Mouse (Mus musculus): ENCODE measurements around the gene Cmya5. TPM values are rescaled to one million over a fixed set of nuclear protein-coding genes. Genes with fewer than 3 reads are reported as not detected.

Gene Cmya5
- polyA plus RNA-seq, 1 experiment, result 0.50 TPM

GRCm38 (mm10) chr13:93136251-93136650 lies 8.3 kb downstream of the Cmya5 start:
- Histone ChIP-seq H3K4me3 (replicated peaks; ENCODE audit: control insufficient read depth, low read depth, low read length) (no peak overlapping the region), H3K27ac (ENCODE audit: control insufficient read depth, insufficient read depth, low read depth, low read length, poor library complexity) (no peak overlapping the region), H3K4me1 (ENCODE audit: control insufficient read depth, insufficient read depth, low read length) (no peaks in the 10 kb centered on the region)
- TF ChIP-seq CTCF (IDR thresholded peaks at IDR 0.05; ENCODE audit: control insufficient read depth, insufficient read depth, low read length), result no peak
- WGBS, result 79% methylated on average over 1 of the region's 1 CpGs

DNA sequence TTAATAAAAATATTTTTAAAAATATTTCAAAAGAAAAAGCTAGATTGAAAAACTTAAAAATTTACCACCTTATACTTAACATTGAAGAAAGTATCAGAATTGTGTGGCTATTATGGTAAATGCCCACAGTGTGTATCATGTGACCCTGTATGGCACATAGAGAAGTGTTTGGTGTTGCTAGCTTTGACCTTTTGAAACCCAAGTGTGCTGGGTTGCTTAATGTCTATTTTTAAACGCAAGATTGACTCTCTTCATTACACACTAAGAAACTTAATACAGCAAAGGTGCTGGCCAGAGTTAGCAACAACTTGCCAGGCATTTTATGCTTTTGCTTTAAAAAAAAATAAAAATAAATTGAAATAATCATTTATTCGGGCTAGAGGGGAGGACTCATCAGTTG lies 9.0 kb downstream of the Cmya5 start:
- Histone ChIP-seq H3K4me1 (ENCODE audit: control insufficient read depth, insufficient read depth, low read length) (no peaks in the 10 kb centered on the region), H3K27ac (ENCODE audit: control insufficient read depth, insufficient read depth, low read depth, low read length, poor library complexity) (no peak overlapping the region), H3K4me3 (replicated peaks; ENCODE audit: control insufficient read depth, low read depth, low read length) (no peak overlapping the region)
- TF ChIP-seq POLR2A (IDR thresholded peaks at IDR 0.05; ENCODE audit: borderline replicate concordance, control insufficient read depth, low read depth, low read length), result no peak
- TF ChIP-seq CTCF (IDR thresholded peaks at IDR 0.05; ENCODE audit: control insufficient read depth, insufficient read depth, low read length), result no peak
- WGBS, result 66% methylated on average over 2 of the region's 2 CpGs

GRCm38 (mm10) chr13:93130674-93131073 lies 13.8 kb downstream of the Cmya5 start:
- no peak overlapping the region for H3K4me3 ChIP-seq (replicated peaks; ENCODE audit: control insufficient read depth, low read depth, low read length)
- no peak overlapping the region for H3K27ac ChIP-seq (ENCODE audit: control insufficient read depth, insufficient read depth, low read depth, low read length, poor library complexity)
- H3K4me1 ChIP-seq (ENCODE audit: control insufficient read depth, insufficient read depth, low read length), result no peaks in the 10 kb centered on the region
- WGBS, result 86% methylated on average over 3 of the region's 3 CpGs
- TF ChIP-seq POLR2A (IDR thresholded peaks at IDR 0.05; ENCODE audit: borderline replicate concordance, control insufficient read depth, low read depth, low read length), result no peak
- TF ChIP-seq CTCF (IDR thresholded peaks at IDR 0.05; ENCODE audit: control insufficient read depth, insufficient read depth, low read length), result no peak

GRCm38 (mm10) chr13:93128961-93129360 lies 15.6 kb downstream of the Cmya5 start:
- Histone ChIP-seq H3K27ac (ENCODE audit: control insufficient read depth, insufficient read depth, low read depth, low read length, poor library complexity) (no peak overlapping the region), H3K4me1 (ENCODE audit: control insufficient read depth, insufficient read depth, low read length) (no peaks in the 10 kb centered on the region), H3K4me3 (replicated peaks; ENCODE audit: control insufficient read depth, low read depth, low read length) (no peak overlapping the region)
- TF ChIP-seq POLR2A (IDR thresholded peaks at IDR 0.05; ENCODE audit: borderline replicate concordance, control insufficient read depth, low read depth, low read length), result no peak
- 91% methylated on average over 5 of the region's 5 CpGs for WGBS

GRCm38 (mm10) chr13:93128111-93128860 lies 16.2 kb downstream of the Cmya5 start:
- WGBS, result 78% methylated on average over 8 of the region's 8 CpGs

GRCm38 (mm10) chr13:93122321-93122720 lies 22.2 kb downstream of the Cmya5 start:
- Histone ChIP-seq H3K4me3 (replicated peaks; ENCODE audit: control insufficient read depth, low read depth, low read length) (no peak overlapping the region), H3K27ac (ENCODE audit: control insufficient read depth, insufficient read depth, low read depth, low read length, poor library complexity) (no peak overlapping the region), H3K4me1 (ENCODE audit: control insufficient read depth, insufficient read depth, low read length) (no peaks in the 10 kb centered on the region)
- no peak for TF ChIP-seq POLR2A (IDR thresholded peaks at IDR 0.05; ENCODE audit: borderline replicate concordance, control insufficient read depth, low read depth, low read length)
- WGBS, result 88% methylated on average over 9 of the region's 9 CpGs

More at GRCm38 (mm10) chr13:93128111-93128860, 16.2 kb downstream of the Cmya5 start:
- Histone ChIP-seq H3K27ac (ENCODE audit: control insufficient read depth, insufficient read depth, low read depth, low read length, poor library complexity) (no peak overlapping the region), H3K4me3 (replicated peaks; ENCODE audit: control insufficient read depth, low read depth, low read length) (no peak overlapping the region), H3K4me1 (ENCODE audit: control insufficient read depth, insufficient read depth, low read length) (no peaks in the 10 kb centered on the region)
- no peak for TF ChIP-seq POLR2A (IDR thresholded peaks at IDR 0.05; ENCODE audit: borderline replicate concordance, control insufficient read depth, low read depth, low read length)
- no peak for TF ChIP-seq CTCF (IDR thresholded peaks at IDR 0.05; ENCODE audit: control insufficient read depth, insufficient read depth, low read length)

DNA sequence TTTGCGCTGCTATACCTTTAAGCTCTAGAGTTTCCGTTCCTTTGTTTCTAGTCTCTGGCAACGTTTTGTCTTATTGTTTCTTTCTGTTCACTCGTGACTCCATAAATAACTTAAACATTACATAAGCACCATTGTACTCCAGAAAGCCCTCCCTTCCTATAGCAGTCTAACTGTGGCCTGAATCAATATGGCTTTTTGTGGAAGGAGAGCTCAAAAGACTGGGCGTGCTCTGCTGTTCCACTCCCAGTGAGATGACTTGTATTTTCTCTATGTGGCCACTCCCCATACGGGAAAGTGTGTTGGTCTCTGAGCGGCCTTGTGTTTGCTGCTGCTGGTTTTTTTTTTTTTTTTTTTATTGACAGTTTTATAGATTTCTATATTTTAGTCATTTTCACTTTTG lies 27.3 kb downstream of the Cmya5 start:
- Histone ChIP-seq H3K4me3 (replicated peaks; ENCODE audit: control insufficient read depth, low read depth, low read length) (no peak overlapping the region), H3K4me1 (ENCODE audit: control insufficient read depth, insufficient read depth, low read length) (no peaks in the 10 kb centered on the region), H3K27ac (ENCODE audit: control insufficient read depth, insufficient read depth, low read depth, low read length, poor library complexity) (no peak overlapping the region)
- no peak for TF ChIP-seq CTCF (IDR thresholded peaks at IDR 0.05; ENCODE audit: control insufficient read depth, insufficient read depth, low read length)
- WGBS, result 77% methylated on average over 7 of the region's 7 CpGs

- H3K27ac ChIP-seq (ENCODE audit: control insufficient read depth, insufficient read depth, low read depth, low read length, poor library complexity), result no peak overlapping the region
- 80% methylated on average over 4 of the region's 4 CpGs for WGBS
- TF ChIP-seq CTCF (IDR thresholded peaks at IDR 0.05; ENCODE audit: control insufficient read depth, insufficient read depth, low read length) (no peak), POLR2A (IDR thresholded peaks at IDR 0.05; ENCODE audit: borderline replicate concordance, control insufficient read depth, low read depth, low read length) (no peak)
- H3K4me3 ChIP-seq (replicated peaks; ENCODE audit: control insufficient read depth, low read depth, low read length), result no peak overlapping the region
- no peaks in the 10 kb centered on the region for H3K4me1 ChIP-seq (ENCODE audit: control insufficient read depth, insufficient read depth, low read length)
Observed at GRCm38 (mm10) chr13:93102340-93103090, 42.0 kb downstream of the Cmya5 start.

Data from bone marrow, adult 2 months (tissue).